Mouse (Mus musculus) kidney, adult 11 months (tissue): ENCODE data around the gene Trp63.

ENCODE experiments used
- DNase-seq: peaks from one replicate; pipeline ENCODE4 v3.0.0; 2022

Gene Trp63

GRCm38 (mm10) chr16:25784246-25784645 is 100.7 kb downstream of the Trp63 start:
- no peak for DNase-seq

DNA sequence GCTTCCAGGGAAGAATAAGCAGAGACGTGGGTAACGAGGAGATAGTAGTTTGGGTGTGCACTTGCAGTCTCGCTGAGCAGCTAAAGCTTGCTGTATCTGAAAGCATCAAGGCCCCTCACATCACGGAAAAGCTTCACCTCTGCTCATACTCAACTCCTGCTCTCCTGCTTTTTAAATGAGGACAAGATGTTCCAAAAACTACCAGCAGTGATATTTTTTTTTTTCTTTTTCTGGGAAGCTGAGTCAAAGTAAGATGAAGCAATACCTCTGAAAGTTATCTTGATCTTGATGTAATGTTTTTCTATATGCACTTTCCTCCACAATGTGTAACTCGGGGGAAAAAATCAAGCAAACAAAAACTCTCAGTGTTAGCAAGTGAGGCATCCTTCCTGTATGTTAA is 102.9 kb downstream of the Trp63 start:
- DNase-seq: no peak

- DNase-seq: no peak
Observed at GRCm38 (mm10) chr16:25792640-25793266, 109.2 kb downstream of the Trp63 start.

- no peak for DNase-seq
Observed at GRCm38 (mm10) chr16:25797732-25798294, 114.2 kb downstream of the Trp63 start.

GRCm38 (mm10) chr16:25799618-25800017 is 116.1 kb downstream of the Trp63 start:
- DNase-seq: no peak

- DNase-seq: peak; percentile 72
Observed at GRCm38 (mm10) chr16:25804955-25805354, 121.4 kb downstream of the Trp63 start.

DNA sequence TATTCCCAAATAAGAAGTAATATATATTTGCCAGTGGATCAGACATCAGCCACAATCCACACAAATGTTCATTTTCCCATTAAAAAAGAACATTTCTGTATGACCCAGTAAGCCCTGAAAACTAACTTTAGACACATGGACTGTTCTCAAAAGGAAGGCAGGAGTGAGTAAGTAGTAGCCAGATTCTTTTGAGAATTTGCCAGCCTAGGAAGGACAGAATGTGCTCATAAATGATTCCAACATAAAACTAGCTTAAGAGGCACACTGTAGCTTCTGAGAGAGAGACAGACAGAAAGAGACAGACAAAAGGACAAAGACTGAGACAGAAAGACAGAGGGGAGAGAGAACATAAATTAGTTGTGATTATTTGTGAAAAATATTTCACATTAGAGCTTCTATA is 123.6 kb downstream of the Trp63 start:
- DNase-seq: no peak

DNA sequence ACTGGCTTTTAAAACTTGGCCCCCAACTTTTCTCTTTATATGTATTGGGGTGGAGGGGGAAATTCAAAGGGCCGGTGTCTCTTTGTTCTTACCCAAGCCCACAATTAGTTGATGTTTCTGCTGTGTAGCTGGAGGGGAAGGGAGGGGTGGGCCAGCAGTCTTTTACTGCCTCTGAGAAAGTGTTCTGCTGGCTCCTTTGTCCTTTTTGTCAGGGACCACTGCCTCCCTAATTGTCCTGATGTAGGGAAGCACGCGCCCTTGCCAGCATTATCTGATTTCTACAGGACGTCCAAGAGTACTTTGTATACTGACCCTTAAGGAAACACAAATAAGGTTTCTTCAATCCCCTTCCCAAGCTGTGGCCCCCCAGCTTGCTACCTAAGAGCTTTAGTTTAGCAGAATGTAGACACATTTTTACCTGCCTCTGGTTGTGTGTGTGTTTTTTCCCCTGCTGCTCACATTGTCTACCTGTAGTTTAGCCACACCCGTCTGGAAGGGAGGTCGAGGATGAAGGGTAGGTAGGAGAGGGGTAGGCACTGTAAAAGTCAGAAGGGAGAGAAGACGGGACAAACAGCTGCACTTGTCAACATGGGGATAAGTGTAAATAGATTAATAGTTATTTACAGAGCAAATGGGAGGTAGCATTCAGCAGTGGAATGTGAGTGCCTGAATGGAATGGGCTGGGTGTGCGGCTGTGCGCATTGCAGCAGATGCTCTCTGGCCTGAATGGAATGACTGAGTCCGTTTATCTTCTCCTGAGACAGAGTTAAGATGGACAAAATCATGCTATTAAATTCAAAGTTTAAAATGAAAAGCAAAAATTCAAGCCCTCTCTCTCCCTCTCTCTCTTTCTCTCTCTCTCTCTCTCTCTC is 134.4 kb downstream of the Trp63 start:
- no peak for DNase-seq

- DNase-seq: no peak
Observed at GRCm38 (mm10) chr16:25826016-25826415, 142.5 kb downstream of the Trp63 start.

GRCm38 (mm10) chr16:25832576-25832975 is 149.0 kb downstream of the Trp63 start:
- no peak for DNase-seq

GRCm38 (mm10) chr16:25835301-25835700 is 151.7 kb downstream of the Trp63 start:
- DNase-seq: no peak

- no peak for DNase-seq
Observed at GRCm38 (mm10) chr16:25835723-25836122, 152.2 kb downstream of the Trp63 start.

GRCm38 (mm10) chr16:25842996-25843395 is 159.4 kb downstream of the Trp63 start:
- no peak for DNase-seq

- no peak for DNase-seq
Observed at GRCm38 (mm10) chr16:25843625-25844024, 160.1 kb downstream of the Trp63 start.

- no peak for DNase-seq
Observed at GRCm38 (mm10) chr16:25846611-25847010, 163.0 kb downstream of the Trp63 start.

GRCm38 (mm10) chr16:25848474-25848873 is 164.9 kb downstream of the Trp63 start:
- no peak for DNase-seq

DNA sequence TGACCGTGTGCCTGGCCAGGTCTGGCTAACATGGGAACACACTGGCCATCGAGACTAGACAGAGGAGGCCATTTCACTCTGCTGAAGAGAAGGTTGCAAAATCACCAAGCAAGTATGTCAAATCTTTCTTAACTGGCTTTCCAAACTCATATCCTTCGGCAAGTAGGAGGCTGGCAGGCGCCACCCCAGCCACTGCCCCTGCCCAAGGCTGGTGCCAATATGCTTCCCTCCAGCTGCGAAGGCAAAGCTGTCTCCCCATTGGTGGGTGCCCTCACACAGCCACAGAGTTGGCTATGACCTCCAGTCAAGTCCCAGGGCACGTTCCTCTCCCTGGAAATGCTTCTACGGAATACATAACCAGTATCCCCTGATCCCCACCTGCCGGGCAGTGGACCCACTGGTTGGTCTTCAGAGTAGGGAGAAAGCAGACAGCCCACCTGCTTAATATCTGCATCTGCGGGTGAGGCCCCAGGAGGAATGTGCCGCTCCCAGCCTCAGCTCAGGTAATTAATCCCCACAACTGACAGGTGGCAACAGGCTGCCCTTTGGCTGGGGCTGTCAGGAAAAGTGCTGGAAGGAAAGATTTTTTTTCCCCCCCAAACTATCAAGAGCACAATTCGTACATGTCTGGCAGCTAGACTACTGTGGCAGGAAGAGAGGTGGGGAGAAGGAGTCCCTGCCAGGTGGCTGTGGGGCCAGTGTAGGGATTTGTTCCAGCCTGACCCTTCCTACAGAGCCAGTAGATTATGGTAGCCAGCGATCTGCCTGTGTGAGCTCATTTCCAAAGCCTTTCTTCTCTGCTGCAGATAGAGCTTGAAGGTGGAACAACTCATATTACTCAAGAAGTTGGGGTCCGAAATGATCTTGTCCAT is 166.3 kb downstream of the Trp63 start:
- DNase-seq: no peak

- no peak for DNase-seq
Observed at GRCm38 (mm10) chr16:25860731-25861505, 177.4 kb downstream of the Trp63 start.

- no peak for DNase-seq
Observed at GRCm38 (mm10) chr16:25865096-25865869, 181.7 kb downstream of the Trp63 start.

- no peak for DNase-seq
Observed at GRCm38 (mm10) chr16:25871503-25871902, 187.9 kb downstream of the Trp63 start.

DNA sequence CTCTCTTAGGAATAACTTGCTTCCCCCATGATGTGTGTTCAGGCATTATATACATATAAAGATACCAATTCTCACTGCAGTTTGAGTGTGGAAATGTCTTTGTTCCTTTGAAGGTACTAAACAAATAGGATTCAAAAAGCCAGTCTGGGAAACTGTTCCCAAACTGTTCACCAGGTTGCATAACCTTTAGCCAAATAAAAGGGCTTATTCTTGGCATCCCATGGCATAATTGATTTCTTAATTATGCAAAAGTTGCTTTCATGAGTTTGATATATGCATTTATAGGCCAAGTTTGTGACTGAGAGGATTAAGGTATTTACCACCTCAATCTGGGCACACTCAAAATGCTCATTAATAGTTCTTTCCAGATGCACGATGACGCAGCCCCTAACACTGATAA is 192.1 kb downstream of the Trp63 start:
- no peak for DNase-seq
